Comparison of ENCODE assay signal across 22 mouse cellular contexts in the genomic region with DNA sequence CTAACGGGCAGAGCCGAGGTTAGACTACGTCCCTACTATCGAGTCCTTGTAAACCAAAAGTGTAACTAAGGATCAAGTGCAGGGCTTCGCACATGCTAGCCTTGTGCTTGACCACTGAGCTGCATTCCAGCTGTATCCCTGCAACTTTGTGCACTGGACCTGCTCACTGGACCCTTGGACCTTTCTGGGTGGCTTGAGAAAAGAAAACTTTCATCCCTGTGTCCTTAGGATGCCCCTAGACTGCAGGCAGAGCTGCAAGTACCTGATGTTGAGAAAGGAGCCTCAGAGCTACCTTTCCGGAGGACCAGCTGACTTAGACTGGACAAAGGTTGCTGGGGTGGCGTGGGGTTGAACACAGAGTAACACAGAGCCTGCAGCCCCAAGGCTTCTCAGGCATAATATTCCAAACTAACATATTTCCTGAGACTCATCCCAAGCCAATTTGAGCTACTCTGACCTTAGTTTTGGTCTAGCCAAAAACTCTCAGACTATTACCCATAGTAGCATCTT. TPM values are rescaled to one million over a fixed set of nuclear protein-coding genes. Genes with fewer than 3 reads are reported as not detected.
DNase-seq lines count a peak whose midpoint lies in the region; ATAC-seq lines count a peak whose summit lies in the region.
"Had no signal": no experiment of that assay in that cellular context is flagged by ENCODE, and none has a peak within 500 bp of the region (broad histone marks: within the 10 kb centered on the region; RNA-seq: fewer than 3 reads in every experiment).

No protein-coding gene starts in this region.

- no peak overlapping the region for H3K4me2 ChIP-seq in limb, embryonic 13.5 days (replicated peaks)
- H3K4me2 ChIP-seq in liver, embryonic 12.5 days: no peak overlapping the region
- H3K4me2 ChIP-seq: embryonic facial prominence, embryonic 15.5 days; heart, embryonic 13.5 days had no signal

- H3K4me1 ChIP-seq in limb, embryonic 13.5 days: peaks cover 18% of the 10 kb centered on the region
- peaks cover 26% of the 10 kb centered on the region for H3K4me1 ChIP-seq in limb, embryonic 10.5 days
- H3K4me1 ChIP-seq in liver, embryonic 12.5 days: peaks cover 68% of the 10 kb centered on the region

- no peak for ATAC-seq in limb, embryonic 13.5 days (ENCODE audit: low FRiP score, low read depth)
- no peak for ATAC-seq in liver, embryonic 12.5 days
- ATAC-seq in megakaryocyte, adult 5-6 weeks (ENCODE audit: poor library complexity, severe bottlenecking): no peak
- ATAC-seq: forebrain, embryonic 14.5 days had no signal

- no peak overlapping the region for H3K27ac ChIP-seq in limb, embryonic 13.5 days
- no peak overlapping the region for H3K27ac ChIP-seq in limb, embryonic 10.5 days
- peak overlapping the region; percentile 49 for H3K27ac ChIP-seq in liver, embryonic 12.5 days
- H3K27ac ChIP-seq: embryonic facial prominence, embryonic 15.5 days; forebrain, embryonic 10.5 days; gastrocnemius, adult 2 months; heart, embryonic 13.5 days had no signal

- no peaks in the 10 kb centered on the region for H3K27me3 ChIP-seq in limb, embryonic 13.5 days
- no peaks in the 10 kb centered on the region for H3K27me3 ChIP-seq in limb, embryonic 10.5 days (ENCODE audit: low read depth, poor library complexity, severe bottlenecking)
- no peaks in the 10 kb centered on the region for H3K27me3 ChIP-seq in liver, embryonic 12.5 days (replicated peaks)
- H3K27me3 ChIP-seq: embryonic facial prominence, embryonic 15.5 days; heart, embryonic 13.5 days had no signal

- H3K9me3 ChIP-seq in limb, embryonic 13.5 days: no peaks in the 10 kb centered on the region
- no peaks in the 10 kb centered on the region for H3K9me3 ChIP-seq in limb, embryonic 10.5 days (replicated peaks)
- H3K9me3 ChIP-seq in liver, embryonic 12.5 days (replicated peaks): no peaks in the 10 kb centered on the region
- H3K9me3 ChIP-seq: embryonic facial prominence, embryonic 15.5 days; forebrain, embryonic 10.5 days; heart, embryonic 13.5 days had no signal

- H3K36me3 ChIP-seq in limb, embryonic 13.5 days: peaks cover 72% of the 10 kb centered on the region
- H3K36me3 ChIP-seq in limb, embryonic 10.5 days: peaks cover 73% of the 10 kb centered on the region
- peaks cover 74% of the 10 kb centered on the region for H3K36me3 ChIP-seq in liver, embryonic 12.5 days

- WGBS in limb, embryonic 13.5 days: 92% methylated on average over 7 of the region's 7 CpGs
- WGBS in limb, embryonic 10.5 days: 95% methylated on average over 7 of the region's 7 CpGs
- 96% methylated on average over 7 of the region's 7 CpGs for WGBS in liver, embryonic 12.5 days (ENCODE audit: insufficient replicate concordance)

- peak overlapping the region; percentile 19; the same call in 1 of the 2 replicates for H3K9ac ChIP-seq in limb, embryonic 13.5 days
- no peak overlapping the region for H3K9ac ChIP-seq in liver, embryonic 12.5 days
- H3K9ac ChIP-seq: embryonic facial prominence, embryonic 15.5 days; heart, embryonic 13.5 days had no signal

- no peak for DNase-seq in limb, embryonic 10.5 days (ENCODE audit: low spot score)
- DNase-seq in kidney, adult 9 months: peak; percentile 90
- DNase-seq in kidney, postnatal 10 days: peak; percentile 47
- DNase-seq in T-cell, adult 2 months (ENCODE audit: low spot score): no peak
- DNase-seq: adrenal gland, adult 8-10 months; adrenal gland, postnatal 36 days; cerebellum, adult 8-10 months; cerebellum, postnatal 14 days; embryo, embryonic 11 days; gastrocnemius, adult 2 months; gastrocnemius, postnatal 36 days; heart, adult 11 months; heart, postnatal 36 days had no signal

- H3K4me3 ChIP-seq in limb, embryonic 13.5 days: no peak overlapping the region
- no peak overlapping the region for H3K4me3 ChIP-seq in limb, embryonic 10.5 days
- H3K4me3 ChIP-seq in liver, embryonic 12.5 days: no peak overlapping the region
- H3K4me3 ChIP-seq: embryonic facial prominence, embryonic 15.5 days; forebrain, embryonic 10.5 days; gastrocnemius, adult 2 months; heart, embryonic 13.5 days had no signal

RNA-seq across cellular contexts. Expression of gene Apeh, which starts 3.7 kb away (rescaled TPM):
- 42.5 and 47.3 TPM in 2 replicates for polyA plus RNA-seq in limb, embryonic 13.5 days (2015; fragmentation: Nextera tagmentation; extraction: Ambion mirVana)
- 70.8 and 76.2 TPM in 2 replicates for polyA plus RNA-seq in limb, embryonic 10.5 days (2016; fragmentation: Nextera tagmentation; extraction: Ambion mirVana)
- polyA plus RNA-seq in liver, embryonic 12.5 days (2016; fragmentation: Nextera tagmentation; extraction: Ambion mirVana): 199 and 215 TPM in 2 replicates
- total RNA-seq in megakaryocyte, adult 5-6 weeks (2015): 37.9 and 41.0 TPM in 2 replicates
- 56.9 and 61.8 TPM in 2 replicates for total RNA-seq in megakaryocyte, adult 5-6 weeks (2017)

RNA-seq across cellular contexts. Expression of gene Rnf123, which starts 7.5 kb away (rescaled TPM):
- polyA plus RNA-seq in limb, embryonic 13.5 days (2015; fragmentation: Nextera tagmentation; extraction: Ambion mirVana): 31.2 and 35.2 TPM in 2 replicates
- polyA plus RNA-seq in limb, embryonic 10.5 days (2016; fragmentation: Nextera tagmentation; extraction: Ambion mirVana): 31.8 and 37.5 TPM in 2 replicates
- 96.6 and 101 TPM in 2 replicates for polyA plus RNA-seq in liver, embryonic 12.5 days (2016; fragmentation: Nextera tagmentation; extraction: Ambion mirVana)
- total RNA-seq in megakaryocyte, adult 5-6 weeks (2015): 27.8 and 30.7 TPM in 2 replicates
- total RNA-seq in megakaryocyte, adult 5-6 weeks (2017): 20.9 and 21.1 TPM in 2 replicates

RNA-seq across cellular contexts. Expression of gene Mst1, which starts 10.4 kb away (rescaled TPM):
- polyA plus RNA-seq in limb, embryonic 13.5 days (2015; fragmentation: Nextera tagmentation; extraction: Ambion mirVana): 0.20 and 0.51 TPM in 2 replicates
- polyA plus RNA-seq in limb, embryonic 10.5 days (2016; fragmentation: Nextera tagmentation; extraction: Ambion mirVana): 0.54 and 0.74 TPM in 2 replicates
- 14.5 and 15.7 TPM in 2 replicates for polyA plus RNA-seq in liver, embryonic 12.5 days (2016; fragmentation: Nextera tagmentation; extraction: Ambion mirVana)
- total RNA-seq in megakaryocyte, adult 5-6 weeks (2015): 0.69 TPM in 1 of 2 replicates, not detected in the other
- total RNA-seq in megakaryocyte, adult 5-6 weeks (2017): not detected in 2 replicates
- total RNA-seq: common myeloid progenitor, adult 5-6 weeks; gastrocnemius, adult 2 months; gastrocnemius, postnatal 36 days; heart, postnatal 36 days had no signal
- polyA plus RNA-seq: forebrain, embryonic 14.5 days; heart, postnatal 0 days had no signal

RNA-seq across cellular contexts. Expression of gene Amigo3, which starts 37.7 kb away (rescaled TPM):
- 3.1 and 4.4 TPM in 2 replicates for polyA plus RNA-seq in limb, embryonic 13.5 days (2015; fragmentation: Nextera tagmentation; extraction: Ambion mirVana)
- 1.9 and 3.5 TPM in 2 replicates for polyA plus RNA-seq in limb, embryonic 10.5 days (2016; fragmentation: Nextera tagmentation; extraction: Ambion mirVana)
- polyA plus RNA-seq in liver, embryonic 12.5 days (2016; fragmentation: Nextera tagmentation; extraction: Ambion mirVana): 2.2 and 2.5 TPM in 2 replicates
- 1.2 and 1.5 TPM in 2 replicates for total RNA-seq in megakaryocyte, adult 5-6 weeks (2015)
- total RNA-seq in megakaryocyte, adult 5-6 weeks (2017): 2.0 and 2.6 TPM in 2 replicates

RNA-seq across cellular contexts. Expression of gene Gmppb, which starts 41.6 kb away (rescaled TPM):
- 34.1 and 36.2 TPM in 2 replicates for polyA plus RNA-seq in limb, embryonic 13.5 days (2015; fragmentation: Nextera tagmentation; extraction: Ambion mirVana)
- polyA plus RNA-seq in limb, embryonic 10.5 days (2016; fragmentation: Nextera tagmentation; extraction: Ambion mirVana): 25.2 and 26.4 TPM in 2 replicates
- 22.1 and 22.6 TPM in 2 replicates for polyA plus RNA-seq in liver, embryonic 12.5 days (2016; fragmentation: Nextera tagmentation; extraction: Ambion mirVana)
- 6.4 and 6.9 TPM in 2 replicates for total RNA-seq in megakaryocyte, adult 5-6 weeks (2015)
- total RNA-seq in megakaryocyte, adult 5-6 weeks (2017): 14.0 and 19.1 TPM in 2 replicates

Comparison
In these comparisons a context has a peak if more than half of its experiments do, and no peak if none do; other contexts are left out.
1. DNase-seq: peak in kidney, adult 9 months (single experiment) and kidney, postnatal 10 days (single experiment); none in limb, embryonic 10.5 days (single experiment) and T-cell, adult 2 months (single experiment).